Mouse (Mus musculus) intestine, postnatal 0 days (tissue): ENCODE results near the gene Actrt2. TPM values are rescaled to one million over a fixed set of nuclear protein-coding genes. Genes with fewer than 3 reads are reported as not detected.

ENCODE experiments used
- ATAC-seq: fragments of 200-750 bp; cut with Nextera tagmentation; 2 replicates; pipeline ENCODE4 v1.8.0; 2017; ENCODE audit warnings: mild to moderate bottlenecking, moderate TSS enrichment, moderate library complexity
- H3K27ac ChIP-seq: fragments of 300-500 bp; sonication (generic); 2 replicates; pipeline ENCODE4 v1.5.1; 2014; ENCODE audit warnings: mild to moderate bottlenecking, low read depth, low read length, moderate library complexity
- H3K27me3 ChIP-seq: fragments of 300-500 bp; sonication (generic); replicated peaks from 2 replicates; pipeline ENCODE4 v1.6.1; 2014; ENCODE audit warnings: low read length, mixed read lengths; ENCODE audit not compliant: control insufficient read depth, insufficient read depth
- H3K36me3 ChIP-seq: fragments of 300-500 bp; sonication (generic); 2 replicates; pipeline ENCODE4 v1.6.1; 2014; ENCODE audit warnings: mild to moderate bottlenecking, moderate library complexity; ENCODE audit not compliant: control insufficient read depth, insufficient read depth
- H3K4me1 ChIP-seq: fragments of 300-500 bp; sonication (generic); replicated peaks from 2 replicates; pipeline ENCODE4 v1.6.1; 2014; ENCODE audit warnings: antibody characterized with exemption, low read length, mixed read lengths; ENCODE audit not compliant: control insufficient read depth, insufficient read depth
- H3K4me2 ChIP-seq: fragments of 300-500 bp; sonication (generic); replicated peaks from 2 replicates; pipeline ENCODE4 v1.6.1; 2014; ENCODE audit warnings: low read depth, mild to moderate bottlenecking, moderate library complexity
- H3K4me3 ChIP-seq: fragments of 300-500 bp; sonication (generic); 2 replicates; pipeline ENCODE4 v1.5.1; 2014; ENCODE audit warnings: low read depth, low read length
- H3K9ac ChIP-seq: fragments of 300-500 bp; sonication (generic); 2 replicates; pipeline ENCODE4 v1.6.1; 2014; ENCODE audit warnings: mild to moderate bottlenecking, low read depth, low read length
- H3K9me3 ChIP-seq: fragments of 300-500 bp; sonication (generic); 2 replicates; pipeline ENCODE4 v1.6.1; 2016; ENCODE audit warnings: mixed run types; ENCODE audit not compliant: control insufficient read depth
- CTCF ChIP-seq: sonication (generic); IDR thresholded peaks from 2 replicates; pipeline ENCODE4 v1.5.1; 2016; ENCODE audit warnings: low read depth, mild to moderate bottlenecking, control low read depth, antibody characterized with exemption, moderate library complexity
- WGBS: fragments of 180-500 bp; shearing (Covaris S2); extraction: QIAGEN DNeasy Blood & Tissue Kit; methylation state at CpG from one replicate; pipeline ENCODE4 v1.1.7; 2014; 5-methylcytosine and 5-hydroxymethylcytosine counted together
- polyA plus RNA-seq: library from polyadenylated mRNA; unstranded; fragments of >200 nt; fragmentation: Nextera tagmentation; extraction: Ambion mirVana; gene quantifications from 2 replicates; pipeline ENCODE4 v1.2.1, GENCODE M21; 2015

The Actrt2 gene
- polyA plus RNA-seq, 1 experiment from 2014 or later = not detected

GRCm38 (mm10) chr4:154636721-154637311 is 30.9 kb downstream of the Actrt2 start, which contains the start of gene Prdm16:
Gene Prdm16, minus strand, starts transcription at chr4:154636873.
- Histone ChIP-seq H3K27me3 (peaks cover 79% of the 10 kb centered on the region), H3K4me2 (peak within 1 kb of the TSS; percentile 92), H3K36me3 (no peaks in the 10 kb centered on the region), H3K4me3 (peak within 1 kb of the TSS; percentile 82), H3K9ac (peak within 1 kb of the TSS; percentile 63), H3K27ac (peak within 1 kb of the TSS; percentile 87), H3K9me3 (no peaks in the 10 kb centered on the region), H3K4me1 (no peaks in the 10 kb centered on the region)
- TF ChIP-seq CTCF = no peak
- under 1% methylated on average over 47 of the region's 47 CpGs for WGBS
- peak; percentile 57 for ATAC-seq

GRCm38 (mm10) chr4:154636053-154636433 is 31.6 kb downstream of the Actrt2 start:
- Histone ChIP-seq H3K4me2 (peak overlapping the region; percentile 92), H3K9ac (peak overlapping the region; percentile 63), H3K36me3 (no peaks in the 10 kb centered on the region), H3K4me1 (no peaks in the 10 kb centered on the region), H3K4me3 (peak overlapping the region; percentile 82), H3K27me3 (peaks cover 72% of the 10 kb centered on the region), H3K9me3 (no peaks in the 10 kb centered on the region), H3K27ac (peak overlapping the region; percentile 87)
- peak; percentile 17 for ATAC-seq
- WGBS = under 1% methylated on average over 21 of the region's 30 CpGs
- peak; percentile 53 for TF ChIP-seq CTCF

- Histone ChIP-seq H3K27me3 (peaks cover 66% of the 10 kb centered on the region), H3K9me3 (no peaks in the 10 kb centered on the region), H3K4me3 (peak overlapping the region; percentile 82), H3K4me2 (peak overlapping the region; percentile 92), H3K9ac (peak overlapping the region; percentile 63), H3K4me1 (no peaks in the 10 kb centered on the region), H3K36me3 (no peaks in the 10 kb centered on the region), H3K27ac (peak overlapping the region; percentile 87)
- peak; percentile 40 for ATAC-seq
- 1% methylated on average over 94 of the region's 94 CpGs for WGBS
- TF ChIP-seq CTCF = peak; percentile 23; the same call in 1 of the 2 replicates
Measured at GRCm38 (mm10) chr4:154635241-154636052, 32.2 kb downstream of the Actrt2 start.

DNA sequence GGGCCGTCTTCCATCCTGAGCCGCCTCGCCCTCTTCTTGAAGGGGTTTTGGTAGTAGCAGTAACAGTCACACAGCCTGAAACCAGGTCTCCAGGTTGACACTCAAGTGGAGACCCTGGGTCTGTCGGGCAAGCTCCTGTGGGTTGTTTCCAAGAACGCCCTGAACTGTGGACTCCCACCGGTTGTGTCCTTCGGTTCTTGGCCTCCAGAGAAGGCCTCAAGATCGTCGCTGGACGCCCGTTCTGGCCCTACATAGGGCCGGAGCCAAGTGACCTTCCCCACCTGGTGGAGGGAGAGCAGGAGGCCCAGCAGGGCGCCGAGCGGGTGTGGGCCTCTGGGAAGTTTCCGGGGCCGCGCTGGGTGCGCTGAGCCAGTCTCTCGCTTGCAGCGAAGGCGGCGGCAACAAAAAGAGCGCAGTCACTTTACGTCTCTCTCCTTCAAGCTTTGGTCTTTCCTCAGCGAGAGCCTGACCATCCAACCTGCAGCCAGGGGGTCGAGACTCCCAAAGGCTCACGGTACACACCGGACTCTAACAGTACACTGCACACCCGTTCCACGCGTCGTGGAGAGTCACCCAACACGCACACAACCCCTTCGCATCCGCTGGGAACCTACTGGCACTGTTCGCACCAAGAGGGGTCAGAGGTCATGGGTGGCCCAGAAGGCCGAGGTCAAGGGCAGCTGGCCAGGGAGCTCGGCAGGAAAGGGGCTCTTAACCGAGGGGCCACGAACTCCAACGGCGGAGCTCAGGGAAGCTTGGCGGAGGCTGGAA is 33.0 kb downstream of the Actrt2 start:
- Histone ChIP-seq H3K4me2 (peak overlapping the region; percentile 92), H3K27ac (peak overlapping the region; percentile 87), H3K9me3 (no peaks in the 10 kb centered on the region), H3K36me3 (no peaks in the 10 kb centered on the region), H3K4me1 (no peaks in the 10 kb centered on the region), H3K27me3 (peaks cover 58% of the 10 kb centered on the region), H3K4me3 (peak overlapping the region; percentile 82), H3K9ac (peak overlapping the region; percentile 63)
- no peak for ATAC-seq
- TF ChIP-seq CTCF = no peak
- 26% methylated on average over 44 of the region's 44 CpGs for WGBS

DNA sequence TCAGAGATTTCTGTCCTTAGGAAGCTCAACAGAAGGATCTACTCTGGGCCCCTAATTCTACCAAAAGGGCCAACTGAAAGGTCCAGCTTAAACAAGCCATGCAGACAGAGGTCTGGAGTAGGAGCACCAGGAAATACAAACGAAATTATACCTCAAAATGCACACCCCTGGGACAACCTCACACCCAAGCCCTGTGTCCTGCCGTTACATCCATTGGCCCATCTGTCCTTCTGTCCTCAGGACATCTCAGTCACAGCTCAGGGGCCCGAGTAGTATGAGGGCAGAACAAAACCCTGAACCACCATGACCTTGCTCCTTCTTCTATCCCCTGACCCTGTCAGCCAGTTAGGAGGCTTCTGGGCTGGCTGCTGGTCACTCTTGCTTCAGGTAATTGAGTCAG is 33.7 kb downstream of the Actrt2 start:
- 55% methylated on average over 3 of the region's 3 CpGs for WGBS
- Histone ChIP-seq H3K4me1 (no peaks in the 10 kb centered on the region), H3K9me3 (no peaks in the 10 kb centered on the region), H3K27ac (peak overlapping the region; percentile 87; the same call in 1 of the 2 replicates), H3K4me3 (peak overlapping the region; percentile 82), H3K9ac (0 out of 2 replicates have a peak overlapping the region, but pooled peaks have one; percentile 63), H3K36me3 (no peaks in the 10 kb centered on the region), H3K4me2 (peak overlapping the region; percentile 92), H3K27me3 (peaks cover 52% of the 10 kb centered on the region)
- no peak for ATAC-seq
- TF ChIP-seq CTCF = no peak
